Mouse (Mus musculus) hindbrain, embryonic 14.5 days (tissue): Measurements from ENCODE around the gene Il21r. TPM values are rescaled to one million over a fixed set of nuclear protein-coding genes. Genes with fewer than 3 reads are reported as not detected.
A peak's percentile ranks its signal among the peaks of the same experiment; 100 is the strongest.

Source experiments
- ATAC-seq: fragments of 200-750 bp; cut with Nextera tagmentation; 2 replicates; pipeline ENCODE4 v1.8.0; 2017; ENCODE audit warnings: moderate number of reproducible peaks, mild to moderate bottlenecking, moderate TSS enrichment, moderate library complexity; ENCODE audit not compliant: low FRiP score
- DNase-seq: peaks from one replicate; pipeline ENCODE4 v3.0.0-alpha.2; 2015; ENCODE audit warnings: low spot score
- H3K27ac ChIP-seq: fragments of 300-500 bp; sonication (generic); 2 replicates; pipeline ENCODE4 v1.5.1; 2014; ENCODE audit warnings: mild to moderate bottlenecking, moderate library complexity
- H3K27me3 ChIP-seq: fragments of 300-500 bp; sonication (generic); 2 replicates; pipeline ENCODE4 v1.6.1; 2014; ENCODE audit warnings: mild to moderate bottlenecking, low read length, mixed read lengths; ENCODE audit not compliant: control insufficient read depth, insufficient read depth
- H3K36me3 ChIP-seq: fragments of 300-500 bp; sonication (generic); replicated peaks from 2 replicates; pipeline ENCODE4 v1.6.1; 2014; ENCODE audit not compliant: control insufficient read depth, insufficient read depth
- H3K4me1 ChIP-seq: fragments of 300-500 bp; sonication (generic); replicated peaks from 2 replicates; pipeline ENCODE4 v1.6.1; 2014; ENCODE audit warnings: antibody characterized with exemption, low read length, mixed read lengths; ENCODE audit not compliant: control insufficient read depth, insufficient read depth
- H3K4me2 ChIP-seq: fragments of 300-500 bp; sonication (generic); replicated peaks from 2 replicates; pipeline ENCODE4 v1.6.1; 2014; ENCODE audit warnings: mild to moderate bottlenecking, moderate library complexity
- H3K4me3 ChIP-seq: fragments of 300-500 bp; sonication (generic); replicated peaks from 2 replicates; pipeline ENCODE4 v1.5.1; 2014; ENCODE audit warnings: mild to moderate bottlenecking, low read length
- H3K9ac ChIP-seq: fragments of 300-500 bp; sonication (generic); 2 replicates; pipeline ENCODE4 v1.6.1; 2014
- H3K9me3 ChIP-seq: fragments of 300-500 bp; sonication (generic); 2 replicates; pipeline ENCODE4 v1.6.1; 2016; ENCODE audit warnings: low read length; ENCODE audit not compliant: control insufficient read depth
- WGBS: fragments of 180-500 bp; shearing (Covaris S2); extraction: QIAGEN DNeasy Blood & Tissue Kit; methylation state at CpG from one replicate; pipeline ENCODE4 v1.1.7; 2014; 5-methylcytosine and 5-hydroxymethylcytosine counted together
- polyA plus RNA-seq: library from polyadenylated mRNA; unstranded; fragments of >200 nt; fragmentation: Nextera tagmentation; extraction: Ambion mirVana; gene quantifications from 2 replicates; pipeline ENCODE4 v1.2.1, GENCODE M21; 2014

Il21r gene
- polyA plus RNA-seq, 1 experiment from 2014 or later: 0.50 TPM

- Histone ChIP-seq H3K4me1 (no peaks in the 10 kb centered on the region), H3K4me2 (no peak overlapping the region), H3K27ac (no peak overlapping the region), H3K4me3 (no peak overlapping the region), H3K36me3 (no peaks in the 10 kb centered on the region), H3K27me3 (no peaks in the 10 kb centered on the region), H3K9me3 (no peaks in the 10 kb centered on the region), H3K9ac (no peak overlapping the region)
- 85% methylated on average over 7 of the region's 7 CpGs for WGBS
- DNase-seq (no peak), ATAC-seq (no peak)
These were observed 43.0 kb upstream of the Il21r start for GRCm38 (mm10) chr7:125560146-125560785.

DNA sequence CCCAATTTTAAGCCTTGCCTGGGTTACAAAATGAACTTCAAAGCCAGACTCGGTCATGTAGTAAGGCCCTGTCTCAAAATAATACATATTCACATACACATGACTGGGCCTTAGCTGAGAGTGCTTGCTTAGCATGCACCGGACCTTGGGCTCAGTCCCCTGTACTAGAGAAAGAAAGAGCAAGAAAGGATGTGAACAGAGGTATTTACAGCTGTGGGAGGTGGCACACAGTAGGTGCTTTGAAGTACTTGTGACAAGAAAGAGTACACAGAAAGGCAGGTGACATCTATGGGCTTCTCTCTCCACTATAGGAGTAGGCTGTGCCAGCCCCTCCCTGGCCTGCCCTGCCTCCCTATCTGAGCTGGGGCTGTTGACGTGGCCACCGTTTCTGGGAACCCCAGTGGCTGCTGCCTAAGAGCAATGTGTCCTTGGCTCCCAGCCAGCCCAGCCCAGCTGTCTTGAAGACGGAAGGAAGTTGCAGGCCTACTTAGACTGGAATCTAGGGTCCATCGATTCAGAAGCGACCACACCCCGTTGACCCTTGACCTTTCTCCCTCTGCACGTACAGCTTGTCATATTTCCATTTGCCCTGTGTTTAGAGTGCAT is 42.0 kb upstream of the Il21r start:
- Histone ChIP-seq H3K36me3 (no peaks in the 10 kb centered on the region), H3K4me1 (no peaks in the 10 kb centered on the region), H3K9me3 (no peaks in the 10 kb centered on the region), H3K9ac (no peak overlapping the region), H3K4me2 (no peak overlapping the region), H3K27ac (no peak overlapping the region), H3K27me3 (no peaks in the 10 kb centered on the region), H3K4me3 (no peak overlapping the region)
- WGBS: 59% methylated on average over 9 of the region's 9 CpGs
- DNase-seq (no peak), ATAC-seq (no peak)

- Histone ChIP-seq H3K36me3 (no peaks in the 10 kb centered on the region), H3K4me2 (no peak overlapping the region), H3K27me3 (no peaks in the 10 kb centered on the region), H3K9me3 (no peaks in the 10 kb centered on the region), H3K9ac (no peak overlapping the region), H3K4me3 (no peak overlapping the region), H3K27ac (no peak overlapping the region), H3K4me1 (no peaks in the 10 kb centered on the region)
- DNase-seq: no peak
- no peak for ATAC-seq
- 80% methylated on average over 4 of the region's 4 CpGs for WGBS
These were observed 40.8 kb upstream of the Il21r start for GRCm38 (mm10) chr7:125562413-125562812.

DNA sequence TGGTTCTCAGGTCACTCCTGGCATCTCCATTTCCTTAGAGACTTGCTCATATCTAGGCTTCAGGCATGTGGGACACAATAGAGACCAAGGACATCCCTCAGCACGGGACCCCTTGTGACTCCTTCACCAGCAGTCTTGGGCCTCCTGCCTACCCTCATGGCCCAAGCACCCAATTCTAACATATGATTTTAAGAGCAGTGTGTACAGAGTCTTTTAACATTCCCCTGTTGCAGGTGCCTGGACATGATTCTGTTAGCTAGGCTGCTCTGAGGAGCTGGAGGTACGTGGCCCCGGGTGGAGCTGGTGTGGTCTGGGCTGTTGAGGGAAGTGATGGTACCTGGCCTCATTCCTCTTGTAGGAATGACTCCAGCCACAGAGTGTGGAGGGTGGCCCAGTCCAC is 40.1 kb upstream of the Il21r start:
- Histone ChIP-seq H3K9ac (no peak overlapping the region), H3K9me3 (no peaks in the 10 kb centered on the region), H3K4me2 (no peak overlapping the region), H3K36me3 (no peaks in the 10 kb centered on the region), H3K27ac (no peak overlapping the region), H3K27me3 (no peaks in the 10 kb centered on the region), H3K4me1 (no peaks in the 10 kb centered on the region), H3K4me3 (no peak overlapping the region)
- DNase-seq (no peak), ATAC-seq (no peak)
- 85% methylated on average over 3 of the region's 3 CpGs for WGBS

- no peak for ATAC-seq
- H3K4me2 ChIP-seq: no peak overlapping the region
- H3K27me3 ChIP-seq: no peaks in the 10 kb centered on the region
- H3K27ac ChIP-seq: no peak overlapping the region
- no peaks in the 10 kb centered on the region for H3K9me3 ChIP-seq
- no peak overlapping the region for H3K4me3 ChIP-seq
- 61% methylated on average over 11 of the region's 11 CpGs for WGBS
- DNase-seq: no peak
- no peak overlapping the region for H3K9ac ChIP-seq
- H3K36me3 ChIP-seq: no peaks in the 10 kb centered on the region
- H3K4me1 ChIP-seq: no peaks in the 10 kb centered on the region
These were observed 38.8 kb upstream of the Il21r start for GRCm38 (mm10) chr7:125564316-125565024.

DNA sequence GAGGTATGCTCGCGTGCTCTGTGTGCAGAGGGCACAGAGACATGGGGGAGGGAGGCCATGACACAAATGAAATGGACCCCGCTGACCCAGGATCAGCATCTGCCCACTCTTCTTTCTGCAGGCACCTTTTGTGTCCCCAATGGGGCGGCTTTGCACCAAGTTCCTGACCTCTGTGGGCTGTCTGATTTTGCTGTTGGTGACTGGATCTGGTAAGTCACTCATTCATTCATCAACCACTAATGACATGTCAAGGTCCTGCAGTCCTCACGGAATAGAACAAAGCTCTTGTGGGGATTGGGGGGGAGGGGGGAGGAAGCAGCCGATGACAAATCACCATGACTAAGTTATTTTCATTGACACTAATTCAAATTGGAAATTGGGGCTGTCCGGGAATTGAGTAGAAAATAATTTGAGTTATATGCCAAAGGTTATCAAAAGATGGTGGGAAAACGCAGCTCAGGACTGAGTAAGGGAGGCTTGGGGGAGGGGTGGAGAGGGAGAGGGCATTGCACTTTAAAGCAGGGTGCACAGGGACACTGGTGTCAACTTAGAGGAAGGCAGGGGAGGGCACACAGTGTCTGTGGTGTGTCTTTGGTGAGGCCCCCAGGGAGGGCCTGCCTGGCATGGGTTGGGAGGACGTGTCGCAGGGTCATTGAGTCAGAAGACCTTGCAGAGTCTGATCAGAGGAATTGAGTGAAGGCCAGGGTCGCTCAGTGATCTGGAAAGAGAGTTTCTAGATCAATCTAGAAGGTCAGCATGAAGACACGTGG is 37.5 kb upstream of the Il21r start:
- no peak overlapping the region for H3K4me2 ChIP-seq
- 37% methylated on average over 12 of the region's 12 CpGs for WGBS
- H3K4me3 ChIP-seq: no peak overlapping the region
- H3K9ac ChIP-seq: no peak overlapping the region
- no peaks in the 10 kb centered on the region for H3K27me3 ChIP-seq
- no peak for ATAC-seq
- no peaks in the 10 kb centered on the region for H3K36me3 ChIP-seq
- H3K27ac ChIP-seq: no peak overlapping the region
- H3K9me3 ChIP-seq: no peaks in the 10 kb centered on the region
- H3K4me1 ChIP-seq: no peaks in the 10 kb centered on the region
- DNase-seq: no peak

DNA sequence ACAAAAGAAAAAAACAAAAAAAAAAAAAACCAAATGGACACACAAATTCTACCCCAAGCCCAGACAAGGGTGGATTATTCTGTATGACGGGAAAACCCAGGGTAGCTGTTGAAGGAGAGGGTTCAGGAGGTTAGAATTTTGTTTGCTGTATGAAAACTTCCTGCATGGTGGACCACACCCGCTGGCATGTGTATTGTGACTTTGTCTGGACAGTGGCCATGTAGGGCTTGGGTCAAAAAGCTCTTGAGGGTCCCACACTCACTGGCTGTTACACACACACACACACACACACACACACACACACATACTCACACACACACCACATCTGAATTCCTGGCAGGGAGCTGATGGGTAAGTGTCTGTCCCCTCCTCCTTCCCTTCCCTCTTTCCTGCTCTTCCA is 36.8 kb upstream of the Il21r start:
- Histone ChIP-seq H3K4me3 (no peak overlapping the region), H3K9ac (no peak overlapping the region), H3K36me3 (no peaks in the 10 kb centered on the region), H3K9me3 (no peaks in the 10 kb centered on the region), H3K27me3 (no peaks in the 10 kb centered on the region), H3K4me1 (no peaks in the 10 kb centered on the region), H3K27ac (no peak overlapping the region), H3K4me2 (no peak overlapping the region)
- no peak for ATAC-seq
- DNase-seq: no peak
- WGBS: 77% methylated on average over 2 of the region's 2 CpGs

- no peak for DNase-seq
- peaks cover 7% of the 10 kb centered on the region; the same call in 1 of the 2 replicates for H3K4me1 ChIP-seq
- H3K9ac ChIP-seq: no peak overlapping the region
- H3K9me3 ChIP-seq: no peaks in the 10 kb centered on the region
- no peaks in the 10 kb centered on the region for H3K36me3 ChIP-seq
- H3K27me3 ChIP-seq: no peaks in the 10 kb centered on the region
- 85% methylated on average over 8 of the region's 8 CpGs for WGBS
- H3K4me3 ChIP-seq: no peak overlapping the region
- no peak overlapping the region for H3K27ac ChIP-seq
- no peak overlapping the region for H3K4me2 ChIP-seq
- ATAC-seq: no peak
These were observed 34.3 kb upstream of the Il21r start for GRCm38 (mm10) chr7:125568888-125569287.

- Histone ChIP-seq H3K9ac (peak overlapping the region; percentile 25), H3K9me3 (no peaks in the 10 kb centered on the region), H3K36me3 (no peaks in the 10 kb centered on the region), H3K27me3 (no peaks in the 10 kb centered on the region), H3K4me1 (peaks cover 7% of the 10 kb centered on the region; the same call in 1 of the 2 replicates), H3K27ac (peak overlapping the region; percentile 54; the same call in 1 of the 2 replicates), H3K4me3 (no peak overlapping the region), H3K4me2 (peak overlapping the region; percentile 27)
- ATAC-seq: no peak
- no peak for DNase-seq
- 57% methylated on average over 19 of the region's 19 CpGs for WGBS
These were observed 31.3 kb upstream of the Il21r start for GRCm38 (mm10) chr7:125571891-125572290.
